Mouse (Mus musculus) hindbrain, postnatal 0 days (tissue): ENCODE data around the gene Spatc1l. TPM values are rescaled to one million over a fixed set of nuclear protein-coding genes. Genes with fewer than 3 reads are reported as not detected.

ENCODE experiments used
- ATAC-seq: fragments of 200-750 bp; cut with Nextera tagmentation; 2 replicates; pipeline ENCODE4 v1.8.0; 2017; ENCODE audit warnings: mild to moderate bottlenecking, moderate TSS enrichment, moderate library complexity
- DNase-seq: peaks from one replicate; pipeline ENCODE4 v3.0.0-alpha.2; 2015; ENCODE audit warnings: low spot score
- H3K27ac ChIP-seq: fragments of 300-500 bp; sonication (generic); 2 replicates; pipeline ENCODE4 v1.5.1; 2014; ENCODE audit warnings: mild to moderate bottlenecking
- H3K27me3 ChIP-seq: fragments of 300-500 bp; sonication (generic); 2 replicates; pipeline ENCODE4 v1.6.1; 2014; ENCODE audit warnings: low read length, mixed read lengths; ENCODE audit not compliant: insufficient read depth
- H3K36me3 ChIP-seq: fragments of 300-500 bp; sonication (generic); 2 replicates; pipeline ENCODE4 v1.6.1; 2014; ENCODE audit warnings: low read length, mixed read lengths; ENCODE audit not compliant: insufficient read depth
- H3K4me1 ChIP-seq: fragments of 300-500 bp; sonication (generic); 2 replicates; pipeline ENCODE4 v1.6.1; 2014; ENCODE audit warnings: antibody characterized with exemption, low read length, mixed read lengths; ENCODE audit not compliant: insufficient read depth
- H3K4me2 ChIP-seq: fragments of 300-500 bp; sonication (generic); 2 replicates; pipeline ENCODE4 v1.6.1; 2014; ENCODE audit warnings: low read depth, mild to moderate bottlenecking, low read length, moderate library complexity, mixed read lengths
- H3K4me3 ChIP-seq: fragments of 300-500 bp; sonication (generic); 2 replicates; pipeline ENCODE4 v1.5.1; 2014; ENCODE audit warnings: low read length
- H3K9ac ChIP-seq: fragments of 300-500 bp; sonication (generic); replicated peaks from 2 replicates; pipeline ENCODE4 v1.6.1; 2014; ENCODE audit warnings: mild to moderate bottlenecking, low read length, moderate library complexity, mixed read lengths
- H3K9me3 ChIP-seq: fragments of 300-500 bp; sonication (generic); 2 replicates; pipeline ENCODE4 v1.6.1; 2016; ENCODE audit warnings: low read length, mixed read lengths
- CTCF ChIP-seq: IDR thresholded peaks from 2 replicates; pipeline ENCODE4 v1.5.1; 2016; ENCODE audit warnings: antibody characterized with exemption, control low read depth, low read depth
- WGBS: fragments of 180-500 bp; shearing (Covaris S2); extraction: QIAGEN DNeasy Blood & Tissue Kit; methylation state at CpG from one replicate; pipeline ENCODE4 v1.1.7; 2014; 5-methylcytosine and 5-hydroxymethylcytosine counted together
- polyA plus RNA-seq: library from polyadenylated mRNA; unstranded; fragments of >200 nt; fragmentation: Nextera tagmentation; extraction: Ambion mirVana; gene quantifications from 2 replicates; pipeline ENCODE4 v1.2.1, GENCODE M21; 2015
- total RNA-seq: library from RNA; depleted of rRNA; stranded (reverse); fragments of >200 nt; gene quantifications from 2 replicates; pipeline ENCODE4 v1.2.3, GENCODE M21; 2014; rRNA removed

Spatc1l gene
- total and polyA plus RNA-seq, 2 experiments from 2014 or later: not detected

DNA sequence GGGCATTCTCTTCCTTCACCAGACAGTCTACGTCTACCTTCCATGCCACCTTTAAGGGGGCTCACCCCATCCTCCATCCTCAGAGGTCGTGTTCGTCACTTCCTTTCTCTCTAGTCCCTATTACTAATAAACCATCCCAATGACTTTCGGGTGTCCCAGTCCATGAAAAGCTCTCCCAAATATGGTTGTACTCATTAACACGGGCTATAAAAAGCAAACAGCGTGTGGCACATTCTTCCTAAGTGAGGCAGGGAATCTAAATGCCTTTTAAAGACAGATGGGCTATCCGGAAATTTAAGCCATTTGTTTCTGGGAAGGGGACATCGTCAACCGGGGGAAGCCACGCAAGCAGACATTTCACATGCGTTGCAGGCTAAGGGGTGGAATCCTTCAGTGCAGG is 28.1 kb downstream of the Spatc1l start:
- Histone ChIP-seq H3K27me3 (no peaks in the 10 kb centered on the region), H3K36me3 (no peaks in the 10 kb centered on the region), H3K9me3 (no peaks in the 10 kb centered on the region), H3K9ac (no peak overlapping the region), H3K4me3 (no peak overlapping the region), H3K4me1 (no peaks in the 10 kb centered on the region), H3K27ac (no peak overlapping the region), H3K4me2 (no peak overlapping the region)
- ATAC-seq (no peak), DNase-seq (no peak)
- WGBS: 81% methylated on average over 11 of the region's 11 CpGs
- no peak for TF ChIP-seq CTCF

DNA sequence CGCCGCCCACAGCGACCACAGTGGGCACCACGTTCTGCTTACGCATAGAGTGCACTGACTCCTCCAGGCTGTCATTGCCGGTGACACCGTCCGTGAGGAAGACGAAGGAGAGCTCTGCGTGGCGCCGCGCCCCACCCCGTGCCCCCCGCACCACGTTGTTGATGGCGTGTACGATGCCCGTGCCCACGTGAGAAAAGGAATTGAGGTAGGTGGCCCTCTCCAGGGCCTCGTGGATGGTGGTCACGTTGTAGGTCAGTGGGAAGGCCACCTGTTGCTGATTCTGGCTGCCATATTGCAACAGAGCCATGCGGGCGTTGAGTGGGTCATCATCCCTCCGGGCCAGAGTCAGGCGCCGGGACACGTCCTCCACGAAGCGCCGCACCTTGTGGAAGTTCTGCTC is 34.3 kb downstream of the Spatc1l start:
- ATAC-seq: no peak
- no peaks in the 10 kb centered on the region for H3K9me3 ChIP-seq
- no peak for DNase-seq
- no peak overlapping the region for H3K9ac ChIP-seq
- WGBS: 92% methylated on average over 31 of the region's 31 CpGs
- no peaks in the 10 kb centered on the region for H3K36me3 ChIP-seq
- no peak for TF ChIP-seq CTCF
- H3K4me1 ChIP-seq: no peaks in the 10 kb centered on the region
- no peak overlapping the region for H3K4me2 ChIP-seq
- no peaks in the 10 kb centered on the region for H3K27me3 ChIP-seq
- no peak overlapping the region for H3K4me3 ChIP-seq
- no peak overlapping the region for H3K27ac ChIP-seq

DNA sequence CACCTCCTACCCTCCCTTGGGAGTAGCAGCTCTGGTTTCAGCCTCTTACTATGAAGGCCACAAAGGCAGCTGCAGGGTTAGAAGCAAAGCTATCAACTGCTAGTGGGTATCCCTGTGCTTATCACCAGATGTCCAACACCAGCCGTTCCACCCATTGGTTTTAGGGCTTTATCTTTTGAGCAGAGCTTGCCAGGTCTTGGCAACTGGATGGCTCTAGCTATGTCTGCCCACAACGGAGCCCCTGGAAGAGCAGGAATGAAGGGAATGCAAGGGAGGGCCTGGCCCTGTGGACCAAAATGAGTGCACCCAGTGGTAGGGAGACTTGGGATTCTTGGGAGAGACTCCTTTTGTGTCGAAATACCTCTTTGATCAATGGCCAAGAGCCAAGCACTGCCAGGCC is 40.6 kb downstream of the Spatc1l start:
- 71% methylated on average over 3 of the region's 3 CpGs for WGBS
- Histone ChIP-seq H3K27ac (no peak overlapping the region), H3K4me2 (no peak overlapping the region), H3K9me3 (no peaks in the 10 kb centered on the region), H3K36me3 (no peaks in the 10 kb centered on the region), H3K9ac (no peak overlapping the region), H3K4me1 (no peaks in the 10 kb centered on the region), H3K27me3 (no peaks in the 10 kb centered on the region), H3K4me3 (no peak overlapping the region)
- TF ChIP-seq CTCF: no peak
- no peak for ATAC-seq
- no peak for DNase-seq

DNA sequence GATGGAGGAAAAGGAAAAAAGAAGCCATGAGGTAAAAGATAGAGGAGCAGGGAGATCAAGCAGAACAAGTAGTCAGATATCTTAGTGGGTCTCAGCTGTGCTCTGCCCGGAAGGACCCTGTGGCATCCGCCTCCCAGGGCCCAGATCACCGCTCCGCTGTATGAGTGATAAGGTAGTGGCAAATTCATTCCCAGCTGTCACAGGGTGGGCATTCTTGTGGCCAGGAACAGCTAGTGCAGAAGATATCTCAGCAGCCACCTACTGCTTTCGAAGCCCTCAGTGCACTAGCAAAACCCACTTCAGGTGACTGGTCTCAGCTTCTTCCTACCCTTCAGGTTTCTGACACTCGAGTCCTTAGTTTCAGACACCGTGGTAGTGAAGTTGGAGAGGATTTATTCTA is 50.4 kb downstream of the Spatc1l start:
- WGBS: 86% methylated on average over 7 of the region's 7 CpGs
- H3K4me3 ChIP-seq: no peak overlapping the region
- H3K27me3 ChIP-seq: no peaks in the 10 kb centered on the region
- no peaks in the 10 kb centered on the region for H3K4me1 ChIP-seq
- no peak for TF ChIP-seq CTCF
- no peaks in the 10 kb centered on the region for H3K36me3 ChIP-seq
- H3K9me3 ChIP-seq: no peaks in the 10 kb centered on the region
- DNase-seq (no peak), ATAC-seq (no peak)
- no peak overlapping the region for H3K4me2 ChIP-seq
- H3K9ac ChIP-seq: no peak overlapping the region
- H3K27ac ChIP-seq: no peak overlapping the region

Other genes starting within 250 kb of the Spatc1l start
- gene Dip2a, start 217.0 kb upstream of the Spatc1l start, total RNA-seq: 54.3 and 65.2 TPM in 2 replicates
- gene Dip2a, start 217.0 kb upstream of the Spatc1l start, polyA plus RNA-seq: 12.6 TPM in 2 replicates
- gene AC141477.1, start 121.8 kb upstream of the Spatc1l start, total RNA-seq: not detected in 2 replicates
- not detected in 2 replicates for gene AC141477.1, start 121.8 kb upstream of the Spatc1l start, polyA plus RNA-seq
- 9.7 and 10.1 TPM in 2 replicates for gene Pcnt, start 119.5 kb upstream of the Spatc1l start, total RNA-seq
- 4.8 and 5.4 TPM in 2 replicates for gene Pcnt, start 119.5 kb upstream of the Spatc1l start, polyA plus RNA-seq
- not detected in 2 replicates for gene 2610028H24Rik, start 113.2 kb upstream of the Spatc1l start, total RNA-seq
- gene 2610028H24Rik, start 113.2 kb upstream of the Spatc1l start, polyA plus RNA-seq: not detected in 2 replicates
- 28.8 and 29.1 TPM in 2 replicates for gene Mcm3ap, start 93.3 kb upstream of the Spatc1l start, total RNA-seq
- 49.0 and 55.7 TPM in 2 replicates for gene Mcm3ap, start 93.3 kb upstream of the Spatc1l start, polyA plus RNA-seq
- gene Ybey, start 93.2 kb upstream of the Spatc1l start, total RNA-seq: 4.6 and 4.7 TPM in 2 replicates
- 4.1 and 4.2 TPM in 2 replicates for gene Ybey, start 93.2 kb upstream of the Spatc1l start, polyA plus RNA-seq
- 55.1 and 68.1 TPM in 2 replicates for gene Lss, start 30.7 kb upstream of the Spatc1l start, total RNA-seq
- 33.5 and 38.0 TPM in 2 replicates for gene Lss, start 30.7 kb upstream of the Spatc1l start, polyA plus RNA-seq
- gene Ftcd, start 13.4 kb downstream of the Spatc1l start, total RNA-seq: 0.75 TPM in 1 of 2 replicates, not detected in the other
- gene Ftcd, start 13.4 kb downstream of the Spatc1l start, polyA plus RNA-seq: 0.14 TPM in 1 of 2 replicates, not detected in the other
- 30.3 and 37.8 TPM in 2 replicates for gene Col6a2, start 61.4 kb downstream of the Spatc1l start, total RNA-seq
- gene Col6a2, start 61.4 kb downstream of the Spatc1l start, polyA plus RNA-seq: 20.3 and 22.2 TPM in 2 replicates
- 33.5 and 39.0 TPM in 2 replicates for gene Col6a1, start 163.9 kb downstream of the Spatc1l start, total RNA-seq
- gene Col6a1, start 163.9 kb downstream of the Spatc1l start, polyA plus RNA-seq: 23.2 and 27.0 TPM in 2 replicates